Mouse (Mus musculus) thymus, adult 2 months (tissue): ENCODE measurements around the gene Flywch2.

ENCODE experiments used
- CTCF ChIP-seq: fragments of 200-500 bp; IDR thresholded peaks from 2 replicates; pipeline ENCODE4 v1.5.1; 2012; ENCODE audit warnings: mild to moderate bottlenecking, control low read depth, low read length, moderate library complexity, borderline replicate concordance; ENCODE audit not compliant: control insufficient read depth, poor library complexity, insufficient read depth; ENCODE audit errors: extremely low read depth
- POLR2A ChIP-seq: fragments of 200-500 bp; IDR thresholded peaks from 2 replicates; pipeline ENCODE4 v1.6.1; 2012; ENCODE audit warnings: mild to moderate bottlenecking, low read length, control low read depth, moderate library complexity; ENCODE audit not compliant: control insufficient read depth, poor library complexity, insufficient read depth; ENCODE audit errors: extremely low read depth

DNA sequence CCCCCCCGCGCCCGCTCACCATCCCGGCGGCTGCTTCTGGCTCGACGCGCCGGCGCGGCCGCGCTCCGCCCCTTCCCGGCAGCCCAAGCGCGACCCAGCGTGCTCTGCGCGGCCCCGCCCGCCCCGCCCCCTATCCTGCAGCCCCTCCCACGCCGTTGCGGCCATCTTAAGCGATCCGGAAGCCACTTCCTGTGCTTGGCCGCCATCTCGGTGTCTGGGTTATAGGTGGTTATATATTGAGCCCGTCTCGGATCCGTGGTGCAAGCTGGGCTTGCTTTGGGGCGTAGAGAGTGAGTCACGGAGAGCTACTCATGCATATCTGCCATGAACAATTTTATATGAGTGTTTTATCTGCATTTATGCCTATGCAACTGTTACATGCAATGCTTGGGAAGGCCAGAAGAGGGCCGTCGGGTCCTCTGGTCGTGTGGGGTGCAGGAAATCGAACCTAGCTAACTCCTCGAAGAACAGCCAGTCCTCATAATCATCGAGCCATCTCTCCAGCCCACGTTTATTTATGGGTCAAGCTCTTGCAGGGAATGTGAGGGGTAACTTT, 43.3 kb upstream of the Flywch2 start, which contains the start of gene Elob:
- peak; percentile 64; the same call in 1 of the 2 replicates for TF ChIP-seq CTCF
- TF ChIP-seq POLR2A = 0 out of 2 replicates have a peak, but pooled peaks have one; percentile 11
